9 mouse cellular contexts compared by ENCODE assay signal in the genomic region with DNA sequence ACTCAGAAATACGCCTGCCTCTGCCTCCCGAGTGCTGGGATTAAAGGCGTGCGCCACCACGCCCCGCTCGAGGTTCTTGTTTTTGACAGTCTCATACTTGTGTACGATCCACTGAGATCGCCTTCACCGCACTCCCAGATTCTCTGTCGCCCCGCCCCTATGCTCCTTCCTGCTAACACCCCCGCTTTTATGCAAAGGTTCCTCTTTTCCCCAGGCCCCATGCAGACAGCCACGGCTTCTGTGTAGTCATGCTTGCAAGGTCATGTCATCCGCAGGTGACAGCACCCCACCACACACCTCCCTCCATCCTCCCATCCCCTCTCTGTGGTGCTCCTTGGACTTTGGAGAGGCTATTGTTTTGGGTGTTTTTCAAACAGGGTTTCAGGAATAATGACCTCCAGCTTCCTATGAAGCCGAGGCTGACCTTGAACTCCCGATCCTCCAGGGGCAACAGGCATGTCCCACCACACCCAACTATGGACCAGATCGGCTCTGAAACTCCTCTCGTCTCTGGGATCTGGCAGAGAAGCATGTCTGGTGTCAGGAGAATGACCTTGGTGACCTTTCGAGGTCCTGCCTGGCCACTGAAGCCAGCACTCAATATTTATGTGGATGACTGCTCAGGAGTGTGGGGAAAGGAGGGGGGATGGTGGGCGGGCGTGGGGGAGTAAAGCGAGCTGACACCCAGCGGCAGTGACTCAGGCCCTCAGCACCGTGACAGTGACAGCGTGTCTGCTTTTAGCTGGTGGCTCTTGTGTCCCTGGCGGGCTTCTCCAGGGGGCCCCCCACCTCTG. TPM values are rescaled to one million over a fixed set of nuclear protein-coding genes. Genes with fewer than 3 reads are reported as not detected.
DNase-seq lines count a peak whose midpoint lies in the region; ATAC-seq lines count a peak whose summit lies in the region.
"Had no signal": no experiment of that assay in that cellular context is flagged by ENCODE, and none has a peak within 500 bp of the region (broad histone marks: within the 10 kb centered on the region; RNA-seq: fewer than 3 reads in every experiment).

No protein-coding gene starts in this region.

- H3K4me3 ChIP-seq in heart, embryonic 15.5 days: peak overlapping the region; percentile 34; the same call in 1 of the 2 replicates
- H3K4me3 ChIP-seq in forebrain, embryonic 14.5 days (ENCODE audit: low read depth, low read length): no peak overlapping the region
- H3K4me3 ChIP-seq in neural tube, embryonic 15.5 days (replicated peaks): no peak overlapping the region

- peak overlapping the region; percentile 99 for H3K27ac ChIP-seq in heart, embryonic 15.5 days
- no peak overlapping the region for H3K27ac ChIP-seq in forebrain, embryonic 14.5 days (ENCODE audit: low read depth, low read length)
- H3K27ac ChIP-seq in neural tube, embryonic 15.5 days (replicated peaks): no peak overlapping the region

- no peaks in the 10 kb centered on the region for H3K9me3 ChIP-seq in heart, embryonic 15.5 days (replicated peaks)
- no peaks in the 10 kb centered on the region for H3K9me3 ChIP-seq in forebrain, embryonic 14.5 days (replicated peaks; ENCODE audit: control insufficient read depth, low read length)
- H3K9me3 ChIP-seq in neural tube, embryonic 15.5 days (replicated peaks): no peaks in the 10 kb centered on the region

- H3K27me3 ChIP-seq in heart, embryonic 15.5 days: no peaks in the 10 kb centered on the region
- no peaks in the 10 kb centered on the region for H3K27me3 ChIP-seq in forebrain, embryonic 14.5 days (replicated peaks; ENCODE audit: control insufficient read depth, insufficient read depth, low read length)
- H3K27me3 ChIP-seq in neural tube, embryonic 15.5 days (replicated peaks): no peaks in the 10 kb centered on the region

- H3K36me3 ChIP-seq in heart, embryonic 15.5 days: no peaks in the 10 kb centered on the region
- no peaks in the 10 kb centered on the region for H3K36me3 ChIP-seq in forebrain, embryonic 14.5 days (ENCODE audit: control insufficient read depth, insufficient read depth, low read length)
- H3K36me3 ChIP-seq in neural tube, embryonic 15.5 days: no peaks in the 10 kb centered on the region

- peak overlapping the region; percentile 75 for H3K4me2 ChIP-seq in heart, embryonic 15.5 days
- no peak overlapping the region for H3K4me2 ChIP-seq in forebrain, embryonic 14.5 days (ENCODE audit: low read length)
- H3K4me2 ChIP-seq in neural tube, embryonic 15.5 days: no peak overlapping the region

- ATAC-seq in activated CD4-positive, CD25-positive, alpha-beta regulatory T cell, adult 4 months: peak; percentile 66
- ATAC-seq in heart, embryonic 15.5 days (replicated peaks; ENCODE audit: insufficient number of reproducible peaks, insufficient read depth, low FRiP score, low read depth): peak; percentile 8; the same call in 1 of the 2 replicates
- peak; percentile 83 for ATAC-seq in monocyte, adult 5-6 weeks (replicated peaks; ENCODE audit: insufficient number of reproducible peaks, low FRiP score, low TSS enrichment, poor library complexity, severe bottlenecking)
- no peak for ATAC-seq in forebrain, embryonic 14.5 days
- no peak for ATAC-seq in neural tube, embryonic 15.5 days (ENCODE audit: low FRiP score)

- 47% methylated on average over 27 of the region's 27 CpGs for WGBS in heart, embryonic 15.5 days
- 76% methylated on average over 27 of the region's 27 CpGs for WGBS in forebrain, embryonic 14.5 days
- 69% methylated on average over 27 of the region's 27 CpGs for WGBS in neural tube, embryonic 15.5 days

- DNase-seq in lung, adult 18-20 months: peak; percentile 33 to 53
- DNase-seq in lung, postnatal 14 days: no peak
- DNase-seq in forebrain, embryonic 14.5 days (ENCODE audit: low spot score): no peak

- peak overlapping the region; percentile 57; the same call in 1 of the 2 replicates for H3K9ac ChIP-seq in heart, embryonic 15.5 days
- no peak overlapping the region for H3K9ac ChIP-seq in forebrain, embryonic 14.5 days (ENCODE audit: low read length)
- H3K9ac ChIP-seq in neural tube, embryonic 15.5 days (replicated peaks): no peak overlapping the region

- H3K4me1 ChIP-seq in heart, embryonic 15.5 days (replicated peaks): peaks cover 25% of the 10 kb centered on the region
- no peaks in the 10 kb centered on the region for H3K4me1 ChIP-seq in forebrain, embryonic 14.5 days (ENCODE audit: control insufficient read depth, insufficient read depth, low read length)
- H3K4me1 ChIP-seq in neural tube, embryonic 15.5 days: peaks cover 7% of the 10 kb centered on the region; the same call in 1 of the 2 replicates

RNA-seq across cellular contexts. Expression of a gene that starts 1.0 kb away (rescaled TPM):
- not detected for polyA plus RNA-seq in activated CD4-positive, CD25-positive, alpha-beta regulatory T cell, adult 4 months (2017; shearing (Covaris generic))
- polyA plus RNA-seq in heart, embryonic 15.5 days (2015; fragmentation: Nextera tagmentation; extraction: Ambion mirVana): 220 and 234 TPM in 2 replicates
- 0.64 TPM in 1 of 3 replicates, not detected in the others for total RNA-seq in monocyte, adult 5-6 weeks (2017)
- polyA plus RNA-seq in forebrain, embryonic 14.5 days (2014; fragmentation: Nextera tagmentation; extraction: Ambion mirVana): not detected in 2 replicates
- 0.31 and 1.0 TPM in 2 replicates for polyA plus RNA-seq in neural tube, embryonic 15.5 days (2015; fragmentation: Nextera tagmentation; extraction: Ambion mirVana)

RNA-seq across cellular contexts. Expression of a gene that starts 3.8 kb away (rescaled TPM):
- polyA plus RNA-seq in activated CD4-positive, CD25-positive, alpha-beta regulatory T cell, adult 4 months (2017; shearing (Covaris generic)): not detected
- polyA plus RNA-seq in heart, embryonic 15.5 days (2015; fragmentation: Nextera tagmentation; extraction: Ambion mirVana): 0.39 and 0.60 TPM in 2 replicates
- total RNA-seq in monocyte, adult 5-6 weeks (2017): not detected in 3 replicates
- polyA plus RNA-seq in forebrain, embryonic 14.5 days (2014; fragmentation: Nextera tagmentation; extraction: Ambion mirVana): not detected in 2 replicates
- 0.27 TPM in 1 of 2 replicates, not detected in the other for polyA plus RNA-seq in neural tube, embryonic 15.5 days (2015; fragmentation: Nextera tagmentation; extraction: Ambion mirVana)
- polyA plus RNA-seq: large intestine, adult 2 months had no signal

RNA-seq across cellular contexts. Expression of a gene that starts 16.3 kb away (rescaled TPM):
- polyA plus RNA-seq in activated CD4-positive, CD25-positive, alpha-beta regulatory T cell, adult 4 months (2017; shearing (Covaris generic)): not detected
- polyA plus RNA-seq in heart, embryonic 15.5 days (2015; fragmentation: Nextera tagmentation; extraction: Ambion mirVana): not detected in 2 replicates
- not detected in 3 replicates for total RNA-seq in monocyte, adult 5-6 weeks (2017)
- polyA plus RNA-seq in forebrain, embryonic 14.5 days (2014; fragmentation: Nextera tagmentation; extraction: Ambion mirVana): 0.33 TPM in 1 of 2 replicates, not detected in the other
- 0.27 and 0.58 TPM in 2 replicates for polyA plus RNA-seq in neural tube, embryonic 15.5 days (2015; fragmentation: Nextera tagmentation; extraction: Ambion mirVana)
- polyA plus RNA-seq: lung, embryonic 16.5 days had no signal

RNA-seq across cellular contexts. Expression of a gene that starts 21.1 kb away (rescaled TPM):
- polyA plus RNA-seq in activated CD4-positive, CD25-positive, alpha-beta regulatory T cell, adult 4 months (2017; shearing (Covaris generic)): not detected
- polyA plus RNA-seq in heart, embryonic 15.5 days (2015; fragmentation: Nextera tagmentation; extraction: Ambion mirVana): 0.05 and 0.06 TPM in 2 replicates
- total RNA-seq in monocyte, adult 5-6 weeks (2017): not detected in 3 replicates
- polyA plus RNA-seq in forebrain, embryonic 14.5 days (2014; fragmentation: Nextera tagmentation; extraction: Ambion mirVana): not detected in 2 replicates
- polyA plus RNA-seq in neural tube, embryonic 15.5 days (2015; fragmentation: Nextera tagmentation; extraction: Ambion mirVana): 0.33 TPM in 1 of 2 replicates, not detected in the other
- polyA plus RNA-seq: large intestine, adult 2 months had no signal

RNA-seq across cellular contexts. Expression of a gene that starts 24.9 kb away (rescaled TPM):
- 10 to 100 TPM; 13.6 to 16.3 TPM for polyA plus RNA-seq in activated CD4-positive, CD25-positive, alpha-beta regulatory T cell, adult 4 months (2017; shearing (Covaris generic))
- polyA plus RNA-seq in heart, embryonic 15.5 days (2015; fragmentation: Nextera tagmentation; extraction: Ambion mirVana): 17.9 and 22.5 TPM in 2 replicates
- 21.7 to 33.8 TPM (median 27.3 TPM) in 3 replicates for total RNA-seq in monocyte, adult 5-6 weeks (2017)
- 41.3 and 46.5 TPM in 2 replicates for polyA plus RNA-seq in forebrain, embryonic 14.5 days (2014; fragmentation: Nextera tagmentation; extraction: Ambion mirVana)
- 34.8 and 34.9 TPM in 2 replicates for polyA plus RNA-seq in neural tube, embryonic 15.5 days (2015; fragmentation: Nextera tagmentation; extraction: Ambion mirVana)

Comparison
In these comparisons a context has a peak if more than half of its experiments do, and no peak if none do; other contexts are left out.
1. DNase-seq: peak in lung, adult 18-20 months (2 of 2); none in lung, postnatal 14 days (single experiment) and forebrain, embryonic 14.5 days (single experiment).
2. ATAC-seq: peak in activated CD4-positive, CD25-positive, alpha-beta regulatory T cell, adult 4 months (single experiment), heart, embryonic 15.5 days (single experiment) and monocyte, adult 5-6 weeks (single experiment); none in forebrain, embryonic 14.5 days (single experiment) and neural tube, embryonic 15.5 days (single experiment).
3. RNA of a gene that starts 1.0 kb away (polyA plus RNA-seq): 220 to 234 TPM in heart, embryonic 15.5 days; 0.31 to 1.0 TPM in neural tube, embryonic 15.5 days, not detected in forebrain, embryonic 14.5 days and not detected in activated CD4-positive, CD25-positive, alpha-beta regulatory T cell, adult 4 months; every median in the first group is over 100 times any median in the second.